Mouse (Mus musculus): Measurements from ENCODE around the gene Mcoln1. TPM values are rescaled to one million over a fixed set of nuclear protein-coding genes. Genes with fewer than 3 reads are reported as not detected.

The Mcoln1 gene
- polyA plus RNA-seq, 1 experiment: 286 TPM

DNA sequence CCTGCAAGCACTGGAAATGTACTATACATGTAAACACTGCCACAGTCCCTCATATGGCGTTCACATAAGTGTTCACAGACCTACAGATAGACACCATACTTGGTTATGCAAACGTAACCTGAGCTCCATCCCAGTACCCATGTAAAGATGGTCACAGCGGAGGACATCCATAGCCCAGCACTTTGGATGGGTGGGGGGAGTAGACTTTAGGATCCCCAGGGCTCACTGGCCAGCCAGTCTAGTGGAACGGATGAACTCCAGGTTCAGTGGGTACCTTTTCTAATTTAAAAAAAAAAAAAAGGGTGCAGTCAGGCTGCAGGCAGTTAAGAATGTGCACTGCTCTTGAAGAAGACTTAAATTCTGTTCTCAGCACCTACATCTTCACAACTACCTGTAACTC lies 39.8 kb downstream of the Mcoln1 start:
- no peak for DNase-seq
- WGBS: 92% methylated on average over 4 of the region's 4 CpGs
- TF ChIP-seq CTCF (IDR thresholded peaks at IDR 0.05; ENCODE audit: insufficient read depth, low read length): no peak
- no peak for TF ChIP-seq POLR2A (IDR thresholded peaks at IDR 0.05; ENCODE audit: borderline replicate concordance, extremely low read depth, low read depth, low read length)
- Histone ChIP-seq H3K4me1 (ENCODE audit: control insufficient read depth, insufficient read depth, low read length) (no peaks in the 10 kb centered on the region), H3K4me3 (replicated peaks; ENCODE audit: extremely low read depth, low read depth, low read length) (no peak overlapping the region)

DNA sequence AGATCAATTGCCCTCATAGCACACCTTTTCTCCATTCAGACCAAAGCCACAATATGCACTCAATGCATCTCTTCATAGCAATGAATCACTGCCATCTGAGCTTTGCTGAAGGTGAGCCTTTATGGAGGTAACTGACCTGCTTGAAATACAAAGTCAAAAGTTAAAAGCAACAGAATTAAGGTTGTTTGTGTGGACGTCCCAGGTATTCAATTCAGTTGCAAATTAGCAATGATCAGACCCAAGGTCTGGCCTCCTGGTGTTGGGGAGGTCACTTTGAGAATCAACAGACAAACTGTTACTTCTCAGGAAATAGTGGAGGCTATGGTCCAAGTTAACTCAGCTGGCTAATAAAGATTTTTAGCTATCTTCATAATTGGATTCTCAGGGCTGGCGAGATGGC lies 46.3 kb downstream of the Mcoln1 start:
- no peak for TF ChIP-seq POLR2A (IDR thresholded peaks at IDR 0.05; ENCODE audit: borderline replicate concordance, extremely low read depth, low read depth, low read length)
- no peak for DNase-seq
- 89% methylated on average over 2 of the region's 2 CpGs for WGBS
- Histone ChIP-seq H3K4me1 (ENCODE audit: control insufficient read depth, insufficient read depth, low read length) (no peaks in the 10 kb centered on the region), H3K4me3 (replicated peaks; ENCODE audit: extremely low read depth, low read depth, low read length) (no peak overlapping the region)

DNA sequence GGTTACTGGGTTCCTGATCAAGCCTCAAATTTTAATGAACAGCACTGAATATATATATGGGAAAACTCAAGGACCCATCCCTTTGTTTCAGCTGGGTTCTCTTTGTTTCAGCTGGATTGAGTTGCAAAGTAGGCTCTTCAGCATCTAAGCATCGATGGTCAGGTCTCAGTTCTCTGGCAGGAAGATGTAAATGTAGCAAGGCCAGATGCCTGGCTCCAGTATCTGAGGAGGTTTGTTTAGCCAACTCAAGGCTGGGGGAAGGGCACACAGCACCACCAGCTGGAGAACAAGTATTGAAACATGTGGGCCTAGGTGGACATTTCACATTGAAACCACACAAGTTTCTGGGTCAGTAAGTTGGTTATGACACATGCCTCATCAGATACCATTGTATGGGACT lies 52.0 kb downstream of the Mcoln1 start:
- WGBS: 84% methylated on average over 1 of the region's 1 CpGs
- DNase-seq: no peak
- H3K4me1 ChIP-seq (ENCODE audit: control insufficient read depth, insufficient read depth, low read length): no peaks in the 10 kb centered on the region
- TF ChIP-seq POLR2A (IDR thresholded peaks at IDR 0.05; ENCODE audit: borderline replicate concordance, extremely low read depth, low read depth, low read length): no peak
- TF ChIP-seq CTCF (IDR thresholded peaks at IDR 0.05; ENCODE audit: insufficient read depth, low read length): no peak
- H3K4me3 ChIP-seq (replicated peaks; ENCODE audit: extremely low read depth, low read depth, low read length): no peak overlapping the region

DNA sequence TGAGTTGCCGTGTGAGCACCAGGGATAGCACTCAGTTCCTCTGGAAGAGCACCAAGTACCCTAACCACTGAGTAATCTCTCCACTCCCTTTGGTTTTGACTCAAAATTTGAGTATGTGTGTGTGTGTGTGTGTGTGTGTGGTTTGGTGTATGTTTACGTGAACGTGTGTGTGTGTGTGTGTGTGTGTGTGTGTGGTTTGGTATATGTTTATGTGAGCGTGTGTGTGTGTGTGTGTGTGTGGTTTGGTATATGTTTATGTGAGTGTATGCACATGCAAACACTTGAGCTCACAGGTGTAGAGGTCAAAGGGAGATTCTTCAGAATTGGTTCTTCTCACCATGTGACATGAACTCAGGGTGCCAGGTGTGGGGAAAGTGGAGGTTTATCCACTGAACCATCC lies 55.9 kb downstream of the Mcoln1 start:
- Histone ChIP-seq H3K4me1 (ENCODE audit: control insufficient read depth, insufficient read depth, low read length) (no peaks in the 10 kb centered on the region), H3K4me3 (replicated peaks; ENCODE audit: extremely low read depth, low read depth, low read length) (no peak overlapping the region)
- no peak for DNase-seq
- TF ChIP-seq CTCF (IDR thresholded peaks at IDR 0.05; ENCODE audit: insufficient read depth, low read length): no peak
- no peak for TF ChIP-seq POLR2A (IDR thresholded peaks at IDR 0.05; ENCODE audit: borderline replicate concordance, extremely low read depth, low read depth, low read length)
- WGBS: 56% methylated on average over 4 of the region's 4 CpGs

Other genes starting within 250 kb of the Mcoln1 start
- gene Insr, start 220.8 kb upstream of the Mcoln1 start, polyA plus RNA-seq (2012; rRNA removed): 17.5 and 24.6 TPM in 2 replicates
- 1.6 and 3.1 TPM in 2 replicates for gene A430078G23Rik, start 147.0 kb upstream of the Mcoln1 start, polyA plus RNA-seq (2012; rRNA removed)
- 68.7 and 87.9 TPM in 2 replicates for gene Arhgef18, start 107.5 kb upstream of the Mcoln1 start, polyA plus RNA-seq (2012; rRNA removed)
- 7.6 and 7.7 TPM in 2 replicates for gene Pex11g, start 32.8 kb upstream of the Mcoln1 start, polyA plus RNA-seq (2012; rRNA removed)
- 0.14 and 0.24 TPM in 2 replicates for gene Tex45, start 29.6 kb upstream of the Mcoln1 start, polyA plus RNA-seq (2012; rRNA removed)
- gene Zfp358, start 7.3 kb upstream of the Mcoln1 start, polyA plus RNA-seq (2012; rRNA removed): 78.5 TPM in 2 replicates
- gene Pnpla6, start 14.9 kb downstream of the Mcoln1 start, polyA plus RNA-seq (2012; rRNA removed): 75.7 and 88.1 TPM in 2 replicates
- 0.88 TPM in 1 of 2 replicates, not detected in the other for gene C330021F23Rik, start 67.5 kb downstream of the Mcoln1 start, polyA plus RNA-seq (2012; rRNA removed)
- 16.9 and 33.1 TPM in 2 replicates for gene Camsap3, start 86.8 kb downstream of the Mcoln1 start, polyA plus RNA-seq (2012; rRNA removed)
- 59.0 and 66.6 TPM in 2 replicates for gene Xab2, start 120.9 kb downstream of the Mcoln1 start, polyA plus RNA-seq (2012; rRNA removed)
- 3.7 and 10.0 TPM in 2 replicates for gene Pet100, start 121.1 kb downstream of the Mcoln1 start, polyA plus RNA-seq (2012; rRNA removed)
- gene Pcp2, start 125.1 kb downstream of the Mcoln1 start, polyA plus RNA-seq (2012; rRNA removed): not detected in 2 replicates
- 115 and 153 TPM in 2 replicates for gene Stxbp2, start 130.5 kb downstream of the Mcoln1 start, polyA plus RNA-seq (2012; rRNA removed)
- 6.2 and 10.8 TPM in 2 replicates for gene Retn, start 155.3 kb downstream of the Mcoln1 start, polyA plus RNA-seq (2012; rRNA removed)
- gene Mcemp1, start 165.3 kb downstream of the Mcoln1 start, polyA plus RNA-seq (2012; rRNA removed): 8.2 and 10.0 TPM in 2 replicates
- 6.5 and 17.4 TPM in 2 replicates for gene Fcor, start 171.9 kb downstream of the Mcoln1 start, polyA plus RNA-seq (2012; rRNA removed)
- gene Trappc5, start 175.8 kb downstream of the Mcoln1 start, polyA plus RNA-seq (2012; rRNA removed): 28.5 and 28.7 TPM in 2 replicates
- gene Fcer2a, start 193.7 kb downstream of the Mcoln1 start, polyA plus RNA-seq (2012; rRNA removed): 2.7 and 12.5 TPM in 2 replicates
- 0.55 and 1.1 TPM in 2 replicates for gene Clec4g, start 220.2 kb downstream of the Mcoln1 start, polyA plus RNA-seq (2012; rRNA removed)
- 0.55 and 6.1 TPM in 2 replicates for gene Cd209a, start 248.5 kb downstream of the Mcoln1 start, polyA plus RNA-seq (2012; rRNA removed)